Mouse (Mus musculus) activated CD4-positive, CD25-positive, alpha-beta regulatory T cell, adult 4 months (primary cell): ENCODE results near the gene Usp2. TPM values are rescaled to one million over a fixed set of nuclear protein-coding genes. Genes with fewer than 3 reads are reported as not detected.
A peak's percentile ranks its signal among the peaks of the same experiment; 100 is the strongest.

Experiments used
- ATAC-seq: one replicate; pipeline ENCODE4 v1.8.0; 2017
- polyA plus RNA-seq, 2 experiments: library from polyadenylated mRNA; unstranded; fragments of 100-300 nt; shearing (Covaris generic); gene quantifications; one replicate each; pipeline ENCODE4 v1.2.1; 2017

Gene Usp2
- polyA plus RNA-seq, 2 experiments from 2014 or later: 1.6 to 1.7 TPM

DNA sequence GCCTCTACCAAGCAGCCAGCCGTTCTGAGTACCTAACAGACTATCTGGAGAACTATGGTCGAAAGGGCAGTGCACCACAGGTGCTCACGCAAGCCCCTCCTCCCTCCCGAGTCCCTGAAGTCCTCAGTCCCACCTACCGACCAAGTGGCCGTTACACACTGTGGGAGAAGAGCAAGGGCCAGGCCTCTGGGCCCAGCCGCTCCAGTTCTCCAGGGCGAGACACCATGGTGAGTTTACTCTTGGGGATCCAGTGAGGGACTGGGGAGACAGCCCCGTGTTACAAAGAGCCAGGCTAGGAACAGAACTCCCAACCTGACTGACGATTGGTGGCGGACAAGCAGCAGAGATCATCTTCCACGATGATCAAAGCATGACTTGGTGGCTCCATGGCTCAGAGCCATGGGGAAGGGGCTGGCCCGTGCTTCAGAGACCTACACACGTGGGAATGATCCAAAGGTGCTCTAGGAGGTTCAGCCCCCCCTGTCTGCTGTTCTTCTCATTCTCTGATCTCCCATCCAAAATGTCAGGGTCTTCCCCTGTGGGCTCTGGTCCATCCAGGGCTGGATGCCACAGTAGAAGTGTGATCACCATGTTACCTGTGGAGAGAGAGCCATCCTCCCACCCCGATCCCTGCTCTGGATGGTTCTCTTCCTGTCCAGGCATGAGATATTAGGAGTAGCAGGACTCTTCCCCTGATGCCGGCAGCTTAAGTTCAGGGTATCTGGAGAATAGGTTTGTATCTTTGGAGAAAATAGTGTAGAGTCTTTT lies 9.4 kb downstream of the Usp2 start:
- ATAC-seq: no peak

DNA sequence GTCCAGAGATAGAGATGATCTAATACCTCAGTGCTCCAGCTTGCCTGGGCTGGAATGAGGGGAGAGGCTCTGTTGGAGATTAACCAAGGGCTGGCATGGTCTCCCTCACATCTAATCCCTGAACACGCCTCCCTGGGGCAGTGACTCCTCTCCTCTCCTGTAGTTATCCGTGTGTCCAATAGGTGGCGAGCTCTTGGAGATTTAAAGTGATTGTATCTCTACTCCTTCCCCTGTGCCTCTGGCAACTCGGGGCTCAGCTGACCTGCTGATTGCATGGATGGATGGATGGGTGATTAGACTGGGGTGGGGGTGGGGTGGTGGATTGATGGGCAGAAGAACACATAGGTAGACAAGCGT lies 9.9 kb downstream of the Usp2 start:
- no peak for ATAC-seq

DNA sequence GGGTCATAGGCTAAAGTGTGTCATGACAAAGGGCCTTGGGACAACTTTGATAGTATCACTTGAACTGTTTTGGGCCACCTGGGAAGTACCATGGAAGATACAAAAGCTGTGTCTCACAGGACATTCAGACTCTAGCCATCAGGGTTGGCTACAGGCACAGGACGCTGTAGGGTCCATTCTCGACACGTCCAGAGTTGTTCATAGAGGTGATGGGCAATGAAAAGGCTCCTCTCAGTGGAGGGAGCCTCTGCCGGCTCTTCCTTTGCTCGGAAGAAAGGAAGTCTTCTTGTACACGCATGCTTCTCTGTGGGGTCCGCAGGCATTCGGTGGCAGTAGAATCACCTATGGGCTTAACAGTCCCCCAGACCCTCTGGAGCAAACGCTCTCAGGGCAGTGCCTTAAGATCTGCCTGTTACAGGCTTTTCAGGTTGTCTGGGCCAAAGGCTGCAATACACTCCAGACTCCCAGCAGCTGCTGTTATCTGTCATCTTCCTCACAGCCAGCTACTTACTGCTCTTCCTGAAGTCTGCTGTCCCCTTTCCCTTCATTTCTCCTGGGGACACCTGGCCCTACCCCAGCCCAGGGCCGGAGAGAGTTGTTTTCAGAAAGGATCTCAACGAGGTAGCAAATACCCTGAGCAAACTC lies 10.6 kb downstream of the Usp2 start:
- ATAC-seq: no peak

DNA sequence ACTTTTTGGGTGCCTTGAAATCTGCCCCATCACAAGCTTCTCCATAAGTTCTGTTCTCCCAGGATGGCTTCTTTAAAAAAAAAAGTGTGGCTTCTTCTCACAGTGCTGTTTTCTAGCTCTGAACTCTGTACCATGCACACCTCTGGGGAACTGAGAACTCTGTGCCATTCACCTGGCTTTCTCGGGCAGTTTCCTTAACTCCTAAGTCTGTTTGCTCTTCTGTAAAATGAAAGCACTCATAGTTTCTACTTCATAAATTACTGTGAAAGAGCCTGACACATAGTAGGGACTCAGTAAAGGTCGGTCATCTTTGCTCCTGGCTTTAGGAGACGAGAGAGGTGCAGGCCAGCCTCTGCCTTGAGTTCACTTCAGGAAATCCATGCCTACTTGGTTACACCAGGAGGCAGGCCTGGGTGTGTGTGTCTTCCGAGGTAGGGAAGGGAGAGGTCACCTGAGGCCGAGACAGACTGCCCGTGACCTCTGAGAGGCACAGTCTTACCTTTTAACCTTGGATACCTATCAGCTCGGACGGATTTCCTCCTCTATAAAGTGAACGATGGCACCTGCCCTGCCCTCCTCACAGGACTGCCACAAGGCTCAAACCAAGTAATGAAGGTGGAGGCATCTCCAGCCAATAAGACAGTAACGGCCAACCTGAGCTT lies 11.4 kb downstream of the Usp2 start:
- ATAC-seq: no peak

DNA sequence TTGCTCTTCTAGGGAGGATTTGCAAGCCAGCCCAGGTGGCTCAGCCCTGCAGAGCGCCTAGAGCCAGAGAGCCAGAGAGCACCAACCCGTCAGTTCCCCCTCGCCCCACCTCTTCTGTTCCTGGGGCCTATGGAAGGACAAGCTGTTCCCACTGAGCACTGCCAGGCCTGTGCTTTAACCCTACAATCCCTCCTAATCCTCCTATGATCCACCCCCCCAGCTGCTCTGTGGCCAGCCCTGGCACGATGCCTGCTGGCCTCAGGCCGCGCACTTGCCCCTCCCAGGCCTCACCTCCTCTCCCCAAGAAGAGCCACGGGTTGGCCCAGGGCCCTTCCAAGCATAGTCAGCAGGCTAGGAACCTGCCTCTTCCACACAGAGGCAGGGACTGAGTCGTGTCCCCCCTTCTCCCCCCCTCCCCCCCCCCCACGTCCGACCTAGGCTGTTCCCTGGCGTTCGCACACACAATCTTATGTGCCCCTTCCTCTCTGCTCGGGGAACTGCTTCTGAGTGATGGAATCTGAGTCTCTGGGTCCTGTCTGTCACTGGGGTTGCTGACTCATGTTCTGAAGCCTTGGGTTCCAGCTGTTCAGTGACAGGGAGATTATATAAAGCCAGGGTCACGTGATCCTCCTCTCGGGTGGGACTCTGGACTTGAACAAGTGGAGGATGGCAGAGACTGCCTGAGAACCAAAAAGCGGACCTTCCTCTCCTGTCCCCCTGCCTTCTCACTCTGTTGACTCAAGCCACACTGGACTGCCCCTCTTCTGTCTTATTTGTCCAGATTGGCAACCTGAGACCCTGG lies 12.3 kb downstream of the Usp2 start:
- no peak for ATAC-seq

DNA sequence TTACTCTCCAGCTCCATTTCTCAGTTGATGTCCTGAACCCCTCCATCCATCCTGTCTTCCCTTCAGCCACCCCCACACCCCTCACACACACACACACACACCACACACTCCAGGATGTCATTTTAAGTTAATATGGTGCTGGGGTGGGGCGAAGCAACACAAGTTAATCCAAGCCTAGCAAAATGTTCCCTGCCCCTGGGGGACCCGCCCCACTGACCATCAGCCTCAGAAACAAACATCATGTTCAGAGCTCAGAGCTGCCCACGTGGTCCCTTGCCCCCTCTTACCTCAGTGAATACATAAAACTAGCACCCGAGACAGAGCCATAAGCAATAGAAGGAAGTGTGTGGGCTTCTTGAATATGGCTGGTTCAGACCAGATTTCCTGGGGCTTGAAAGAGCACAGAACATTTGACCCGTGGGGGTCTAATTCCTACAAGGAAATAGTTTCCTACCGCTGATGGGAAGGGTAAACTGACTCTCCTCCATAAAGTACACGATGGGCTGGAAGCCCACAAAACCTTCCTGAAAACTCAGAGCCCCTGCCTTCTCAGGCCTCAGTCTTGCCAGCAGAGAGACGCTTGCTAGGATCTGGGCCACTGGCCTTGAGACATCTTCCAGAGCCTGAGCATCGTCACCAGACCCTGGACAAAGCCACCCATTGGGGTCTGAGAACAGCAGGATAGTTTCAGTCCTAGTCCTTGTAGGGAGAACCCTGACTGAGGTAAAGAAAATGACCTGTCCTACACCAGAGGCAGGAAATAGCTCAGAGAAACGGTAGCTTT lies 13.4 kb downstream of the Usp2 start:
- no peak for ATAC-seq

DNA sequence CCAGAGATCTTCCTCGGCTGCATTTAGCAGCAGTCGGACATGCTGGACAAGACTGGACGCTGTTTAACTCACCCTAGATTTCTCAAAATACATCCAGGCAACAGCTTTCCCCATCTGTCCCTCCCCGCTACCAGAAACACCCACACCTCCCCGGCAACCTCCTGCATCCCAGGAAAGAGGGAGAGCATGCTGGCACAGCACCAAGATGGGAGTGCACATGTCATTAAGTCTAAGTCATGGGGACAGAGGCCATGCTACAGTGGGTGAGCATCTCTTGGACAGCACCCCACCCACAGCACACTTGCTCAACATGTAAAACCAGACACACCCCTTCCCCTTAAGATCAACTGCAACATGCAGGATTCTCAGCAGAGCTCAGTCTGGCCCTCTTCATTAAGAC lies 14.1 kb downstream of the Usp2 start:
- no peak for ATAC-seq

DNA sequence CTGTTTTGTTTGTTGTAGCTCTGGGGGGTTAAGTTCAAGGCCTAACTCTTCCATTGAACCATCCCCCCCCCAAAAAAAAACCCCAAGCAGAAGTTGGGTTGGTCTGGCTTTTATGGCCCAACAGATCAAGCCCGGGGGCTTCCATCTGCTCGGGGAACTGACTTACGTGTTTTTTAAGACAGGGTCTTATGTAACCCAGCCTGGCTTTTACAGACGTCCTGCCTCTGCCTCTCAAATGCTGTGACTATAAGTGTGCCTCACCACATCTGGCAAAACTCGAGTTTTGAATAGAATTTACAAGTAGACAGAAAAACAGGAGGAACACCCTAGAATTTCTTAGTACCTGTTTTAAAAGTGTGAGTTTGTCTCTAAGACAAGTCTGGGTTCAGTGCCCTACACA lies 14.8 kb downstream of the Usp2 start:
- no peak for ATAC-seq

DNA sequence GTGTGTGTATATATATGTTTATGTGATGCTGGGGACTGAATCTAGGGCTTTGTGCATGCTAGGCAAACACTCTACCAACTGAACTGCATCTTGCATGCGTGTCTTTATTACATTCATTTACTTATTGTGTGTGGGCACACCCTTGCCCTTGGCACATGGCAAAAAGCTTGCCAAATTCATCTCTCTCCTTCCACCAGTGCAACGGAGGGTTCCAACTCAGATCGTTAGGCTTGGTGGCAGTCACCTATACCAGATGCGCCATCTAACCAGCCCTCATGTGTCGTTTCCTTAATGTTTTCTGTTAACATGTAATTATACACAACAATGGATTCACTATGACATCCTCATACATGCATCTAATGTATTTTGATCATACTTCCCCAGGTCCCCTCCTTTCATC lies 15.4 kb downstream of the Usp2 start:
- no peak for ATAC-seq

DNA sequence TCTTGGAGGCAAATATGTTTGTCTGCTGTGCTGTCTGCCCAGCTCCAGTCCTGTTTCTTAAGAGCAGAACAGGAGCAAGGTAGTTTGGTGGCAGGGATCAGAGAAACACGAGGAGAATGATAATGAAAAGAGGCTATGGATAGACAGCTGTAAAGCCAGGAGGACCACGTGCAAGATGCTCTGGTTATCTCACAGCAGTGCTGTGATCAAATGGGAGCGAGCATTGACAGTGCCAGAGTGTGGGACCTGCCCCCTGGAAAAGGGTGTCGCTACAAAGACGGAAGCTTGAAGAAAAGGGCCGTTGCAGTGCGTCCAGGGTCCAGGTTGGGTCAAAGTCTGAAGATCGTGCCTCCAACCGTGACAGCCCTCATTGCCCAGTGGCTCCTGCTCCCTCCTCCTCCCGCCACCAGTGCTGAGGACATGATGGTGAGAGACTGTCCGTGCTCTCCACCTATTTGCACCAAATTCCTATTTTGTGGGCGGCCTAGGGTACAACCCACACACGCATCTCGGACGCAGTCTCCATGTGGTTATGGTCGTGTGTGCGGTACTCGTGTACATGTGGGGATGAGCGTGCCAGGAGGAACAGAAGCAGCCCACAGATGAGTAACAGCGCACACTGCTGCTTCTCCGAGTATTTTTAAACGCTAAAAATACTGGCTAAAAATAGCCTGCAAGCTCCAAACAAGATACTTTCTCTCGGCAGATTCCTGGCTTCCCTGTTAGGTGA lies 16.7 kb downstream of the Usp2 start:
- no peak for ATAC-seq

DNA sequence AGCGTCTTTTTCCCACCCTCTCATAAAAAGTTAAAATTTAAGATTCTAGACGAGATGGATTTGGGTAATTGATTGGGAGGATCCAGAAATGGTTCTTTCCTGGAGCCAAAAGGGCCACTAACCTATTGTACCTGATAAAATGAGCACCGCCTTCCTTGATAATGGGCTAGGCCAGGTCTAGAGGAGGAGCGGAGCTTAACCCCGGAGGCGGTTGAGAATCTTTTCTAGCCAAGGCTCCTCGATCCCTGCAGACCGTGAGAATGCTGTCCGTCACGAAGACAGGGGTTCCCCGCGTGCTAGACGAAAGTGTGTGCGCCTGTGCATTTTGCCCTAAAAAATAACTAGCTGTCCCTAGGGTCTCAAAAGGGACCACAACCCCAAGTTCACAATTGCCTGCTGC lies 17.4 kb downstream of the Usp2 start:
- peak; percentile 36 for ATAC-seq

DNA sequence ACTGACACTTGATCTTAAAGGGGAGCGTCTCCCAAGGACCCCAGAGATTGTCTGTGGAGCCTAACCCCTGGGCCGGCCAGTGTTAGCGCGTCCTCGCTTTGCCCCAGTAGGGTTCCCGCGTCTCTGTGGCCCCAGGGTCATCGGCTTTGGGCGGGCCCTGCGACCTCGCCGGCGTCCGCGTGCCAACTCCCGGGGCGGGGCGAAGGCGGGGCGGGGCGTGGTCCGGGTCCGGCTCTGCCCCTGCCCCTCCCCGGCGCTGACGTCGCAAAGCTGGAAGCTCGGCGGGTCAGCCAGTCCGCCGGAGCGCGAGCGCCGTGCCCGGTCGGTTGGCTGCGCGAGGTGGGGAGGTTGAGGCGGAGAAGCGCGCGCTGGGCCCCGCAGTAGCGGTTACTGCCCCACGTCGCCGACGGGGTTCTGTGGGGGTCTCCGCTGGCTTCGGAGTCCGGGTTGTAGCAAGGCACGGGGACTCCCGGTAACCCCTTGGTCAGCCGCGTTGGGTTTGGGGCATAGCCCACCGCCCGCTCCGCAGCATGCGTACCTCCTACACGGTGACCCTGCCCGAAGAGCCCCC lies 17.9 kb downstream of the Usp2 start:
- ATAC-seq: peak; percentile 46

DNA sequence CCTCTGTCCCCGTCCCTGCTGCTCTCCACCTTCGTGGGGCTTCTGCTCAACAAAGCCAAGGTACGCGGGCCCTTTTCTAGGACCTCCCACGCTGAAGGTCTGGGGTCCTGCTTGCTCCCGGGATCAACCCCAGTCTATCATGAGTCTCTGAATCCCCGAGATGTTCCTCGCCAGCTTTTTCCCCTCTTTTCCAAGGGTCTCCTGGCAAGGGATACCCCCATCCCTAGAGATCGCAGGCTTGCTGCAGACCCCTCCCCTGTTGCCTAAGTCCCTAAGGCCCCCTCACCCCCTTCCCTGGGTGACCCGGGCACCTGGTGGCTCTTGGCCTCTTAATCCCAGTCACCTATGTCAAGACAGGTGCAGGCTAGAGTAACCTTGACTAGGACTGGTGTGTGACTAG lies 18.5 kb downstream of the Usp2 start:
- ATAC-seq: no peak

DNA sequence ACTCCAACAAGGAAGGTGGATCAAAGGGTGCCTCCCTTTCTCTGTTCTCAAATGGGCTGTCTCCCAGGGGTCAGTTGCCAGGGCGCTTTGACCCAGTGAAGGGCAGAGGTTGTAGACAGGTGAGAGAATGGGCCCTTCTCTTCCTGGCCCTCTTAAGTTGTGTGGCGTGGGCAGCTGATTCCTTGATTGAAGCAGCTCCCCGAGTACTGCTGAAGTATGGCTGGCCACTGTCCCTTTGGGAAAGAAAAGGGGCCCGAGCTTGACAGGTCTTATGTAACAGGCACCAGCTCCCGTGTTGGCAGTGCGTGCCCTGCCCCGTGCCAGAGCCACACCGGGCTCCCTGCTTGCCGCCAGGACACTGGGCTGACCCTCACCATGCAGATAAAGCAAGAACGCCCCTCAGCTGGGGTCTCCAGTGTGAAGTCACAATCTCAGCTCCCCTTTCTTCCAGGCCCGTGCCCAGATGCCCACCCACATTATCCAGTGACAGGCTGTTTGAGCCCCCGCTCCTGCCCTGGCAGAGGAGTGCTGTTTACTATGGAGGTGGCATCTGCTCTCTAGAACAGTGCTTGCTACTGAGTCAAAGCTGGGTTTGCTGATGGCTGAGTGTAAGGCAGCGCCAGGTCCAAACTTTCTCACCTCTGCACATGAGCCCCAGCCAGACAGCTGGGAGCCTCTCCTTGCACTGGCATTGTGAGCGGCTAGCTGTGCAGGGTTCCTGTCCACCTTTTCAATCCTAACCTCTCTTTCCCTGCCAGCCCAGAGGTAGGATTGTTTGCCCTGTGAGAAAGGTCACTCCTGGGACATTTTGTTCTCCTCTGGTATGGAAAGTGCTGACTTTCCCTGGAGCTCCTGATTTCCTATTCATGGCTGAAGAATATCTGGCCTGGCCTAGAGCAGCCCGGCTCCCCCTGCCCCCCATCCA lies 19.2 kb downstream of the Usp2 start:
- no peak for ATAC-seq

DNA sequence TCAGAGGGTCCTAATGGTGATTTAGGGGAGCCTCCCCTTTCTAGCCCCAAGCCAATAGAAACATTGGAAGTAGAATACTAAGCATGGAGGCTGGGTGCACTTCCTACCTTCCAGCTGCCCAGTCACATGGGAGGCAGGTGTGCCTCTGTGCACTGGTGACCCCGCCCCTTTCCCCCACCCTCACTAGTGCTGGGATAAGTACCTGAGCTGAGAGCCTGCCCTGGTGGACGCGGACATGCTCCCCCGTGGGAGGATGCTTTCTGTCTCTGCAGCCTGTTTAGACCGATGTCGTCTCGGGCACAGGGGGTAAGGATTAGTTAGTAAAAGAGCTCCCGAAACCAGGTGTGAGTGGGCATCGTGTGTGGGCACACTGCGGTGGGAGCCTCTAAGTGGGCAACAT lies 20.1 kb downstream of the Usp2 start:
- ATAC-seq: no peak

DNA sequence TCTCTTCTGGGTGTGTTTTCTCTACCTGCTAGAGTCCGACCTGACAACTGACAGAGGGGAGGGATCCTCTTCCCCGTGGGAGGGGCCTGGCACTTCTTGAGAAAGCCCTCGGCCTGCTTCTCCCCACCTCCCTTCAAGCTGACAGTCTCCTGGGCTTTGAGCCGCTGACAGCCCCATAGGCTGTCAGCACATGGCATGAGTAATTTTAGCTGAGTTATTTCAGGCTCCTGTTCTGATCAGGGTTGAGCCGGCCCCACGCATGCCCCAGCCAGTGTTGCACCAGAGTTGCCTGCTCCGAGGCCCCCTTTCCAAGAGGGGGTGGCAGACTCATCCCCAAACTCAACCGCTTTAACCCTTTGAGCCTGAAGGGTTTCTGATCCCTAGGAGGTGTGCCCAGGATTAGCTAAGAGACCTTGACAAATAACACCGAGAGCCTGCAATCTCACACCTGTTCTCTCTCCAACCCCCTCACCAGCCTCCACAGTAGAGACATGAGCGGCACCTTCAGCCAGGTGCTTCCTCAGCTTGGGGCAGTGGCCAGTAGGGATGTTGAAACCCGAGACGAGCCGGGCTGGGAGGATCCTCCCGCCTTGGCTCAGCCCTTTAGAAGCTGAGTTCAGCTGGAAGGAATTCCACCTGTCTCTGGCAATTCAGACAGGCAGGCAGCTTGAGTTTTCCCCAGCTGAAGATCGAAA lies 21.1 kb downstream of the Usp2 start:
- ATAC-seq: no peak

DNA sequence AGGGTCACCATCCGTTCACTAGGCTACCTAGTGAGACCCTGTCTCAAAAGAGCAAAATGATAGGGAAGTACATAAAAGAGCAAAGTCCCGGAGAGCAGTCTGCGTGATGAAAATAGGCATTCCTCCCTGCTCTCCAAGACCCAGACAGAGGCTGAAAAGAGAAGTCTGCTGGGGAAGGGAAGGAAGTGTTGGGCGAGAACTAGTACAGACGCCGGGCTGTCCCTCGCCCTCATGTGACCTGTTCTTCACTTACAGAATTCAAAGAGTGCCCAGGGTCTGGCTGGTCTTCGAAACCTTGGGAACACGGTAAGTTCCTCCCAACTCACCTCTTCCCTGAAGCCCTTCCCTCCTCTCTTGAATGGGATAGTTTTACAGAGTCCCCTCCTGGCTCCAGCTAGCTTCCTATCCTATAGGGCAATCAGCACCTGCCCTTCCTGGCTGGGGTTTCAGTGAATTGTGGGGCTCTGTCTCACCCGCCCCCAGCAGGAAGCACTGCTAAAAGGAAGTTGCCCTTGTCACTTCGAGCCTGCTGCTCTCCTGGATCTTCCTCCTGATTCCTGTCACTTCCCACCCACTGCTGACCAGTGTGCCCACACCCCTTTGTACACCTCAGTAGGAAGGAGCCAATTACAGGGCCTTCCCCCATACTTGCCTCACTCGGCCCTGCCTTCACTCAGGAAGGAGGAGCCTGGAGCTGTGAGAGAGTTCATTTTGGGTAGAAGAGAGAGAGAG lies 22.2 kb downstream of the Usp2 start:
- ATAC-seq: no peak

DNA sequence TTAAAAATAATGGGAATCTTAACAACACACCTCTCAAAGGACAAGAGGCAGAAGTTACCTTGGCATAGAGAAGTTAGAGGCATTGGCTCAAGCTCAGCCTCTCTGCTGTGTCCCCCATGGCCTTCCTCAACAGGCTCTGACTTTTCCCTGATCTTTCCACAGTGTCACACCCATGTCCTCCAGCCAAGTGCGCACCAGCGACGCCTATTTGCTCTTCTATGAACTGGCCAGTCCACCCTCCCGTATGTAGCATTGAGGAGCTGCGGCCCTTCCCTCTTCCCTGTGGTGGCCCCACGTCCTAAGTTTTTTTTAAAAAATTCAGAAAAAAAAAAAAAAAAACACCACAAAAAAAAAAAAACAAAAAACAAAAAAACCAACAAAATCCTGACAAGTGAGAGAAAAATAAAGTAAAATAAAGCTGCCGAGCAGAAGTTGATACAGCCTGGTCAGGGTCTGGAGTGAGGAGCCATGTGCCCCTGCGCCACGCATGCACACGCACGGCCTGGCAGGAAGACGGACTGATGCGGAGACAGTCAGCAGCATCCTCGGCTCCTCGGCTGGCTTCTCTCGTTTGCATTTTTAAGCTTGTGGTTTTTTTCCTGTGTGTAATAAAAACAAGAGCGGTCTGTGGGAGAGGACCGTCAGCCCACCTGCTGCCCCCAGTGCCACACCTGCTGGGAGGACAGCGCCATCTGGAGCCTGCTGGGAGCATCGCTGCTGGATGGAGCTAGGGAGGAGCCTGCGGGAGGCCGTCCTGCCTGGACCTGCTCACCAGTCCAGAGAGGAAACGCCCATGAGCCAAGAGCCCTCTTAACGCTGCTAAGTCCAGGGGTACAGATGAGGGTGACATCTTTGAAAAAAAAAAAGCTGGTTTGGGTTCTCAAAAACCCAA lies 27.0 kb downstream of the Usp2 start:
- ATAC-seq: no peak
